Mouse (Mus musculus) CH12.LX (cell line): ENCODE measurements around the gene Gm17482. TPM values are rescaled to one million over a fixed set of nuclear protein-coding genes. Genes with fewer than 3 reads are reported as not detected.

Source experiments
- DNase-seq: peaks from one replicate; pipeline ENCODE4 v3.0.0-alpha.2; 2013; ENCODE audit errors: extremely low read depth
- H3K27ac ChIP-seq: 2 replicates; pipeline ENCODE4 v1.5.1; 2012; ENCODE audit warnings: low read depth, mild to moderate bottlenecking, control low read depth, moderate library complexity; ENCODE audit not compliant: insufficient read depth
- H3K27me3 ChIP-seq: replicated peaks from 2 replicates; pipeline ENCODE3; 2012; ENCODE audit warnings: inconsistent platforms
- H3K36me3 ChIP-seq, 2 experiments: replicated peaks in 1 of 2; 2 replicates each; pipeline versions ENCODE3 to v1.6.1; 2012; ENCODE audit warnings: inconsistent platforms in 1 of 2, low read length in 1 of 2, mild to moderate bottlenecking in 1 of 2, mixed read lengths in 1 of 2, moderate library complexity in 1 of 2; ENCODE audit not compliant: control insufficient read depth in 1 of 2, insufficient read depth in 1 of 2
- H3K4me1 ChIP-seq, 2 experiments: 2 replicates each; pipeline ENCODE4 v1.6.1; 2012; ENCODE audit warnings: inconsistent platforms in 1 of 2, moderate library complexity in 1 of 2; ENCODE audit not compliant: insufficient read depth in 2 of 2, control insufficient read depth in 1 of 2
- H3K4me2 ChIP-seq: 2 replicates; pipeline ENCODE4 v1.6.1; 2012; ENCODE audit warnings: low read depth, mild to moderate bottlenecking, control low read depth; ENCODE audit not compliant: poor library complexity, insufficient read depth, severe bottlenecking
- H3K4me3 ChIP-seq, 3 experiments: fragments of 150-350 bp in 1 of 3; sonication (generic) in 1 of 3; replicated peaks in 1 of 3; 2 replicates each; pipeline versions ENCODE3 to v1.5.1; 2011 to 2012; ENCODE audit warnings: low read depth in 2 of 3, low read length in 2 of 3, mild to moderate bottlenecking in 2 of 3, moderate library complexity in 2 of 3, control low read depth in 1 of 3, improper control_type of control experiment in 1 of 3, inconsistent platforms in 1 of 3, mixed read lengths in 1 of 3; ENCODE audit not compliant: poor library complexity in 1 of 3
- H3K79me2 ChIP-seq: replicated peaks from 2 replicates; pipeline ENCODE4 v1.6.1; 2012; ENCODE audit warnings: mild to moderate bottlenecking, moderate library complexity; ENCODE audit not compliant: control insufficient read depth, poor library complexity, insufficient read depth, severe bottlenecking; ENCODE audit errors: extremely low read depth
- H3K9ac ChIP-seq: 2 replicates; pipeline ENCODE4 v1.6.1; 2012; ENCODE audit warnings: low read depth, mild to moderate bottlenecking, control low read depth, moderate library complexity; ENCODE audit not compliant: insufficient read depth
- H3K9me3 ChIP-seq: replicated peaks from 2 replicates; pipeline ENCODE3; 2012; ENCODE audit warnings: low read length, inconsistent platforms, mixed read lengths
- BHLHE40 ChIP-seq: IDR thresholded peaks from 2 replicates; pipeline ENCODE4 v1.6.1; 2011; ENCODE audit warnings: mild to moderate bottlenecking, low read depth, low read length, improper control_type of control experiment
- CHD1 ChIP-seq: IDR thresholded peaks from 2 replicates; pipeline ENCODE4 v1.6.1; 2012; ENCODE audit warnings: low read depth, low read length, improper control_type of control experiment, inconsistent platforms
- CHD2 ChIP-seq: IDR thresholded peaks from 2 replicates; pipeline ENCODE4 v1.6.1; 2011; ENCODE audit warnings: low read length, improper control_type of control experiment
- CTCF ChIP-seq, 2 experiments: IDR thresholded peaks in 1 of 2; conservative IDR thresholded peaks in 1 of 2; 2 replicates each; pipeline ENCODE4 v1.5.1; 2011 to 2012; ENCODE audit warnings: low read depth in 2 of 2, low read length in 2 of 2, improper control_type of control experiment in 1 of 2, inconsistent platforms in 1 of 2, mild to moderate bottlenecking in 1 of 2, moderate library complexity in 1 of 2
- EP300 ChIP-seq: IDR thresholded peaks from 2 replicates; pipeline ENCODE4 v1.6.1; 2011; ENCODE audit warnings: low read length, improper control_type of control experiment
- HCFC1 ChIP-seq: IDR thresholded peaks from 2 replicates; pipeline ENCODE4 v1.6.1; 2012; ENCODE audit warnings: low read depth, mild to moderate bottlenecking, inconsistent platforms, low read length, improper control_type of control experiment
- JUN ChIP-seq: IDR thresholded peaks from 2 replicates; pipeline ENCODE4 v1.6.1; 2011; ENCODE audit warnings: low read depth, mild to moderate bottlenecking, low read length, improper control_type of control experiment, moderate library complexity; ENCODE audit not compliant: insufficient read depth
- JUND ChIP-seq: conservative IDR thresholded peaks from 2 replicates; pipeline ENCODE4 v1.6.1; 2011; ENCODE audit warnings: low read depth, low read length, improper control_type of control experiment
- KAT2A ChIP-seq: IDR thresholded peaks from 2 replicates; pipeline ENCODE4 v1.6.1; 2012; ENCODE audit warnings: low read length, improper control_type of control experiment, inconsistent platforms; ENCODE audit not compliant: insufficient replicate concordance
- MAX ChIP-seq: IDR thresholded peaks from 2 replicates; pipeline ENCODE4 v1.6.1; 2011; ENCODE audit warnings: low read length, improper control_type of control experiment
- MXI1 ChIP-seq: IDR thresholded peaks from 2 replicates; pipeline ENCODE4 v1.6.1; 2011; ENCODE audit warnings: mild to moderate bottlenecking, low read depth, low read length, improper control_type of control experiment
- MYC ChIP-seq: IDR thresholded peaks from 2 replicates; pipeline ENCODE4 v1.6.1; 2011; ENCODE audit warnings: low read depth, mild to moderate bottlenecking, improper control_type of control experiment, low read length
- NELFE ChIP-seq: IDR thresholded peaks from 2 replicates; pipeline ENCODE4 v1.6.1; 2011; ENCODE audit warnings: low read depth, low read length, improper control_type of control experiment
- NRF1 ChIP-seq: IDR thresholded peaks from 2 replicates; pipeline ENCODE4 v1.6.1; 2014; ENCODE audit warnings: low read depth, mild to moderate bottlenecking, inconsistent platforms, low read length, improper control_type of control experiment, moderate library complexity
- PAX5 ChIP-seq: IDR thresholded peaks from 2 replicates; pipeline ENCODE4 v1.6.1; 2012; ENCODE audit warnings: low read length, inconsistent platforms, mixed read lengths
- RAD21 ChIP-seq: IDR thresholded peaks from 2 replicates; pipeline ENCODE4 v1.6.1; 2011; ENCODE audit warnings: low read depth, mild to moderate bottlenecking, low read length, improper control_type of control experiment, moderate library complexity
- RCOR1 ChIP-seq: conservative IDR thresholded peaks from 2 replicates; pipeline ENCODE4 v1.6.1; 2012; ENCODE audit warnings: low read depth, mild to moderate bottlenecking, inconsistent platforms, low read length, improper control_type of control experiment
- TCF12 ChIP-seq: IDR thresholded peaks from 2 replicates; pipeline ENCODE4 v1.6.1; 2014; ENCODE audit warnings: low read depth, mild to moderate bottlenecking, inconsistent platforms, low read length, improper control_type of control experiment
- UBTF ChIP-seq: IDR thresholded peaks from 2 replicates; pipeline ENCODE4 v1.6.1; 2012; ENCODE audit warnings: low read depth, mild to moderate bottlenecking, inconsistent platforms, low read length, improper control_type of control experiment, moderate library complexity
- USF1 ChIP-seq: IDR thresholded peaks from 2 replicates; pipeline ENCODE4 v1.6.1; 2014; ENCODE audit warnings: low read depth, mild to moderate bottlenecking, inconsistent platforms, low read length, improper control_type of control experiment
- USF2 ChIP-seq: conservative IDR thresholded peaks from 2 replicates; pipeline ENCODE4 v1.6.1; 2011; ENCODE audit warnings: low read depth, low read length, improper control_type of control experiment
- ZNF384 ChIP-seq: IDR thresholded peaks from 2 replicates; pipeline ENCODE4 v1.6.1; 2012; ENCODE audit warnings: low read depth, low read length, improper control_type of control experiment, inconsistent platforms
- dilution Hi-C: fragments of 300-500 bp; cut with MboI; formaldehyde crosslinking; loops from 2 replicates; pipeline ENCODE4 v1.14.3; 2020; ENCODE audit warnings: low sequenced_read_pairs; ENCODE audit not compliant: extremely low pct_unique_long_range_greater_than_20kb, extremely low pct_ligation_motif_present
- in situ Hi-C: fragments of 300-500 bp; cut with MboI; formaldehyde crosslinking; loops from 3 replicates; pipeline ENCODE4 v1.14.3; 2019; ENCODE audit warnings: low sequenced_read_pairs, low pct_ligation_motif_present, low pct_unique_long_range_greater_than_20kb, mixed read lengths
- polyA plus RNA-seq: library from polyadenylated mRNA; unstranded; fragments of >175 nt; gene quantifications from 2 replicates; pipeline ENCODE4 v1.2.1, GENCODE M21; 2012; ENCODE audit warnings: low read depth; ENCODE audit not compliant: insufficient read length
- total RNA-seq, 2 experiments: library from RNA; depleted of rRNA; stranded (reverse); fragments of 300-350 nt in 1 of 2; fragments of >200 nt in 1 of 2; gene quantifications; 2 replicates each; pipeline ENCODE4 v1.2.3; 2012 to 2014

The Gm17482 gene
- total and polyA plus RNA-seq, 3 experiments = not detected

DNA sequence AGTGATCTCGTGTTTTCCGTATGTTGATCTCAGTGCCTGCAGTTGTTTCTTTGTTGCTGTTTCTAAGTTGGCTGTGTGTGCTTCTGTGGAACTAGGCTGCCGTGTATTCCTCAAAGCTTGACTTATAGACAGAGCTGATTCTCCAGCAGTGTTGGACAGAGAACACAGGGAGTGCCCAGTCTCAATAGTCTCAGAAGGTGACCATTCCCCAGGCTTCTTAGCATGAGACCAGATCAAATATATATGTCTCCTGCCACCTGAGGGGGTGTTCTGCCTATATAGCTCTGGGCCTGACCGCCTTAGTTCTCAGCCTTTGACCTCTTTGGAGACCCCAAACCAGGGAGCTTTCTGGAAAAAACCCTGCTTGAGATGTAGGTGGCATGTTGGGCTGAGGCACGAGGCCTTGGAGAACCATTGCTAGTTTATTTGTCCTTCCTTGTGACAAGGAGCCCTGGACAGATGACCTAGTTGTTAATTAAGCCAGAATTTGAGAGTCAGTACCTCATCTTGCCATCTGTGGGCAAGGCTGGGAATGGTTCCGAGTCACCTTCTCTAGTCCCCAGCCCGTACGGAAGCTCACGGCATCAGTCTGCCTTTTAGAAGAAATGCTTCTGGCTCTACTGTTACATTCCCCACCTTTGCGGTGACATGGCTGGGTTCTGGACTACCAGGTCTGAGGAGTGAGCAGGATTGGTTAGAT, 48.1 kb downstream of the Gm17482 start:
- H3K79me2 ChIP-seq = no peaks in the 10 kb centered on the region
- dilution Hi-C loops = no loop called here
- peaks cover 6 to 36% of the 10 kb centered on the region in 2 experiments; a peak in 3 of 4 replicates for H3K4me1 ChIP-seq

DNA sequence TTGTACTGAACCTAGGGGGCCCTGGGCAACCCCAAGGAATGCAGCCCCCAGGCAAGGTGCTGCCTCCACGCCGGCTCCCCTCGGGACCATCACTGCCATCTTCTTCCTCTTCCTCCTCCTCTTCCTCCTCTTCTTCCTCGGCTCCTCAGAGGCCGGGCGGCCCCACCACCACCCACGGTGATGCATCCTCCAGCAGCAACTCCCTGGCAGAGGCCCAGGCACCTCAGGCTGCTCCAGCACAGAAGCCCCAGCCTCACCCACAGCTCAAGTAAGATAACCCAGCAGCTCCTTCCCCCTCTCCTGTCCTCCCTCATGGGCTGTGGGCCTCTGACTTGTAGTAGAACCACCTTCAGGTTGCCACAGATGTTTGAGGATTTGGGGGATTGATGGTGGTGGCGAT, 50.9 kb downstream of the Gm17482 start:
- Histone ChIP-seq H3K79me2 (no peaks in the 10 kb centered on the region), H3K27me3 (no peaks in the 10 kb centered on the region), H3K4me1 (peaks cover 13 to 40% of the 10 kb centered on the region in 2 experiments), H3K36me3 (no peaks in the 10 kb centered on the region), H3K4me2 (no peak overlapping the region), H3K27ac (no peak overlapping the region), H3K4me3 (no peak overlapping the region), H3K9me3 (no peaks in the 10 kb centered on the region), H3K9ac (no peak overlapping the region)
- in situ Hi-C loops (loop anchor here (10.0 kb wide), 1 partner anchor 257 kb away; no protein-coding TSS in a partner anchor), dilution Hi-C loops (no loop called here)
- DNase-seq = no peak
- TF ChIP-seq HCFC1 (no peak), RAD21 (no peak), NELFE (no peak), TCF12 (no peak), JUND (no peak)

More for the DNA sequence above, 48.1 kb downstream of the Gm17482 start:
- no peaks in the 10 kb centered on the region for H3K36me3 ChIP-seq
- H3K27me3 ChIP-seq = no peaks in the 10 kb centered on the region
- in situ Hi-C loops = loop anchor here (10.0 kb wide), 1 partner anchor 260 kb away; no protein-coding TSS in a partner anchor
- TF ChIP-seq JUND = no peak
- no peak for TF ChIP-seq NRF1
- no peak for TF ChIP-seq PAX5
- no peak for TF ChIP-seq MXI1
- TF ChIP-seq USF1 = no peak
- no peak for TF ChIP-seq RCOR1
- TF ChIP-seq CTCF (conservative IDR thresholded peaks at IDR 0.05 in 1 of 2, IDR thresholded peaks at IDR 0.05 in 1 of 2; ENCODE audit: low read depth in 2 of 2, low read length in 2 of 2) = no peak
- no peak for TF ChIP-seq TCF12
- no peak for TF ChIP-seq KAT2A
- no peak for TF ChIP-seq EP300
- no peak for TF ChIP-seq MYC
- no peak for TF ChIP-seq CHD1
- no peak for TF ChIP-seq USF2
- no peak for TF ChIP-seq BHLHE40
- no peak for TF ChIP-seq CHD2
- TF ChIP-seq MAX = no peak
- no peak for TF ChIP-seq JUN
- TF ChIP-seq UBTF = no peak
- TF ChIP-seq ZNF384 = no peak
- no peaks in the 10 kb centered on the region for H3K9me3 ChIP-seq
- no peak overlapping the region for H3K9ac ChIP-seq
- DNase-seq = no peak
- H3K4me3 ChIP-seq = no peak overlapping the region
- H3K27ac ChIP-seq = no peak overlapping the region
- no peak overlapping the region for H3K4me2 ChIP-seq
